Mouse (Mus musculus) kidney, postnatal 0 days (tissue): ENCODE results near the gene Bcl6. TPM values are rescaled to one million over a fixed set of nuclear protein-coding genes. Genes with fewer than 3 reads are reported as not detected.

Experiments used
- ATAC-seq: fragments of 200-750 bp; cut with Nextera tagmentation; replicated peaks from 2 replicates; pipeline ENCODE4 v1.8.0; 2017; ENCODE audit warnings: low read depth, moderate number of reproducible peaks, moderate TSS enrichment, moderate library complexity; ENCODE audit not compliant: low FRiP score
- DNase-seq: peaks from one replicate; pipeline ENCODE4 v3.0.0-alpha.2; 2016; ENCODE audit warnings: low spot score
- H3K27ac ChIP-seq: fragments of 300-500 bp; sonication (generic); 2 replicates; pipeline ENCODE4 v1.5.1; 2014; ENCODE audit warnings: mild to moderate bottlenecking
- H3K27me3 ChIP-seq: fragments of 300-500 bp; sonication (generic); 2 replicates; pipeline ENCODE4 v1.6.1; 2014; ENCODE audit warnings: low read length, mixed read lengths; ENCODE audit not compliant: insufficient read depth
- H3K36me3 ChIP-seq: fragments of 300-500 bp; sonication (generic); 2 replicates; pipeline ENCODE4 v1.6.1; 2014; ENCODE audit warnings: low read length, mixed read lengths; ENCODE audit not compliant: insufficient read depth
- H3K4me1 ChIP-seq: fragments of 300-500 bp; sonication (generic); replicated peaks from 2 replicates; pipeline ENCODE4 v1.6.1; 2014; ENCODE audit warnings: antibody characterized with exemption, low read length, mixed read lengths; ENCODE audit not compliant: insufficient read depth
- H3K4me2 ChIP-seq: fragments of 300-500 bp; sonication (generic); 2 replicates; pipeline ENCODE4 v1.6.1; 2014; ENCODE audit warnings: mild to moderate bottlenecking, low read length, moderate library complexity, mixed read lengths
- H3K4me3 ChIP-seq: fragments of 300-500 bp; sonication (generic); replicated peaks from 2 replicates; pipeline ENCODE4 v1.5.1; 2014; ENCODE audit warnings: low read depth, low read length
- H3K9ac ChIP-seq: fragments of 300-500 bp; sonication (generic); 2 replicates; pipeline ENCODE4 v1.6.1; 2014; ENCODE audit warnings: low read depth, low read length
- H3K9me3 ChIP-seq: fragments of 300-500 bp; sonication (generic); replicated peaks from 2 replicates; pipeline ENCODE4 v1.6.1; 2016; ENCODE audit warnings: low read length, inconsistent platforms, mixed read lengths
- CTCF ChIP-seq: IDR thresholded peaks from 2 replicates; pipeline ENCODE4 v1.5.1; 2016; ENCODE audit warnings: antibody characterized with exemption, low read depth, mild to moderate bottlenecking, moderate library complexity
- WGBS: fragments of 180-500 bp; shearing (Covaris S2); extraction: QIAGEN DNeasy Blood & Tissue Kit; methylation state at CpG from one replicate; pipeline ENCODE4 v1.1.7; 2014; 5-methylcytosine and 5-hydroxymethylcytosine counted together
- polyA plus RNA-seq: library from polyadenylated mRNA; unstranded; fragments of >200 nt; fragmentation: Nextera tagmentation; extraction: Ambion mirVana; gene quantifications from 2 replicates; pipeline ENCODE4 v1.2.1, GENCODE M21; 2015

The Bcl6 gene
- polyA plus RNA-seq, 1 experiment from 2014 or later, result 0.80 TPM

DNA sequence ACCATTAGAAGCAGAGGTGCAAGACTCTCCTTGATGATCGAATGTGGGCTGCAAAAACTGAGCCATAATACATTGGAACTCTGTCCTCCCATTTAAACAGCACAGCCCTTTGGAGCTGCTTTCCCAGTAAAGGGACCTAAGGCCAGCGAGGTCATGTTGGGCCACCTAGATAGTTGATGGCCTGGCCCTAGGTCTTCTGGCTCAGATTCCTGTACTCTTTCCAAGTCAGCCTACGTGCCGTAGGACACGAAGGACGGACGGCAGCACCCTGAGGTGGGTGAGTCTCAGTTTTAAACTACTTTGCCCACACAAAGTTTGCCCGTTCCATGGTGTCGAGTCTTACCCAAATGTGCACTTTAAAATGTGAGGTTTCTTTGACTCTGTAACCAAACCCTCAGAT lies 9.2 kb downstream of the Bcl6 start:
- 93% methylated on average over 9 of the region's 9 CpGs for WGBS
- Histone ChIP-seq H3K27ac (no peak overlapping the region), H3K9me3 (no peaks in the 10 kb centered on the region), H3K36me3 (no peaks in the 10 kb centered on the region), H3K4me2 (no peak overlapping the region), H3K27me3 (peaks cover 3% of the 10 kb centered on the region; the same call in 1 of the 2 replicates), H3K4me1 (peaks cover 16% of the 10 kb centered on the region), H3K9ac (no peak overlapping the region), H3K4me3 (no peak overlapping the region)
- no peak for TF ChIP-seq CTCF
- ATAC-seq (no peak), DNase-seq (no peak)

- Histone ChIP-seq H3K27me3 (peaks cover 3% of the 10 kb centered on the region; the same call in 1 of the 2 replicates), H3K36me3 (no peaks in the 10 kb centered on the region), H3K27ac (no peak overlapping the region), H3K4me2 (no peak overlapping the region), H3K9me3 (no peaks in the 10 kb centered on the region), H3K9ac (no peak overlapping the region), H3K4me3 (no peak overlapping the region), H3K4me1 (peaks cover 11% of the 10 kb centered on the region; the same call in 1 of the 2 replicates)
- no peak for DNase-seq
- 83% methylated on average over 4 of the region's 4 CpGs for WGBS
- TF ChIP-seq CTCF, result no peak
- ATAC-seq, result no peak
These were observed 10.2 kb downstream of the Bcl6 start for GRCm38 (mm10) chr16:23978495-23978894.

DNA sequence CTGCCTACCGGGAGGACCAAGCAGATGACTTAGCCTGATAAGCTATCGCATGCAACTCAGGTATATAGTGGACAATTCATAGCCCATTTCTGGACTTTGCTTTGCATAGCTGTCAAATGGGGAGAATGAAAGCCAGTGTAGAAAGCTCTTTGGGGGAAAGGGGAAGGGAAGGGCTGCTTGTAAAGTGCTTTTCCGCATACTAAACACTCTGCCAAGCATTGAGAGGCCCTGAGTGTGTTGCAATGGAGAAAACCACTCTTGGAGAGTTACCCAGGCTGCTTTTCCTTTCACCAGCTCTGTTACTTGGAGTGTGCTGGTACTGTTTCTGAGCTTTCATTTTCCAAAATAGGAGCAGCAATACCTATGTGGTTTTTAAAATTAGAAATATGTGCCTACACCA lies 10.9 kb downstream of the Bcl6 start:
- WGBS, result 84% methylated on average over 3 of the region's 3 CpGs
- H3K4me2 ChIP-seq, result no peak overlapping the region
- no peaks in the 10 kb centered on the region for H3K36me3 ChIP-seq
- H3K4me1 ChIP-seq, result peaks cover 11% of the 10 kb centered on the region; the same call in 1 of the 2 replicates
- no peak overlapping the region for H3K9ac ChIP-seq
- no peaks in the 10 kb centered on the region for H3K9me3 ChIP-seq
- no peak for DNase-seq
- ATAC-seq, result no peak
- peaks cover 3% of the 10 kb centered on the region; the same call in 1 of the 2 replicates for H3K27me3 ChIP-seq
- no peak overlapping the region for H3K4me3 ChIP-seq
- TF ChIP-seq CTCF, result no peak
- no peak overlapping the region for H3K27ac ChIP-seq

GRCm38 (mm10) chr16:23976196-23976595 lies 12.5 kb downstream of the Bcl6 start:
- no peak for DNase-seq
- H3K27ac ChIP-seq, result no peak overlapping the region

GRCm38 (mm10) chr16:23973635-23974367 lies 14.9 kb downstream of the Bcl6 start:
- H3K27me3 ChIP-seq, result no peaks in the 10 kb centered on the region
- no peak overlapping the region for H3K4me3 ChIP-seq
- no peaks in the 10 kb centered on the region for H3K4me1 ChIP-seq
- H3K27ac ChIP-seq, result no peak overlapping the region
- no peaks in the 10 kb centered on the region for H3K36me3 ChIP-seq
- ATAC-seq (no peak), DNase-seq (no peak)
- WGBS, result 90% methylated on average over 9 of the region's 9 CpGs
- H3K9me3 ChIP-seq, result no peaks in the 10 kb centered on the region
- no peak overlapping the region for H3K9ac ChIP-seq
- H3K4me2 ChIP-seq, result no peak overlapping the region
- no peak for TF ChIP-seq CTCF

More at GRCm38 (mm10) chr16:23976196-23976595, 12.5 kb downstream of the Bcl6 start:
- no peak for TF ChIP-seq CTCF
- peaks cover 3% of the 10 kb centered on the region; the same call in 1 of the 2 replicates for H3K27me3 ChIP-seq
- H3K36me3 ChIP-seq, result no peaks in the 10 kb centered on the region
- WGBS, result 89% methylated on average over 2 of the region's 2 CpGs
- H3K4me3 ChIP-seq, result no peak overlapping the region
- H3K4me2 ChIP-seq, result no peak overlapping the region
- 0 out of 2 replicates have a peak, but pooled peaks cover 3% of the 10 kb centered on the region for H3K4me1 ChIP-seq
- H3K9ac ChIP-seq, result no peak overlapping the region
- H3K9me3 ChIP-seq, result no peaks in the 10 kb centered on the region
- no peak for ATAC-seq

DNA sequence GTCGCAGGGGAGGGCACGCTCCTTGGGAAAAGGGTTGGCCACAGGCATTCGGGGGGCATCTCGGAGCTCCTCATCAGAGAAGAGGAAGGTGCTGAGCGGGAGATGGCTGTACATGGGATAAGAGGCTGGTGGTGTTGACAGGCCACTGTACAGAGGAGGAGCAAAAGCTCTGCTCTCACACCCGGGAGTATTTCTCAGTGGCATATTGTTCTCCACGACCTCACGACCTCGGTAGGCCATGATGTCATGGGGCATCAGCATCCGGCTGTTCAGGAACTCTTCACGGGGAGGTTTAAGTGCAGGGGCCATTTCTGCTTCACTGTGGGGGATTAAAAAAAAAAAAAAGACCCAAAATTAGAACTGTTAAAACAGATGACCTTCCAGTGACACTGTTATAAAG lies 15.8 kb downstream of the Bcl6 start:
- DNase-seq (no peak), ATAC-seq (no peak)
- Histone ChIP-seq H3K4me1 (no peaks in the 10 kb centered on the region), H3K9ac (no peak overlapping the region), H3K4me2 (no peak overlapping the region), H3K36me3 (no peaks in the 10 kb centered on the region), H3K4me3 (no peak overlapping the region), H3K9me3 (no peaks in the 10 kb centered on the region), H3K27ac (no peak overlapping the region), H3K27me3 (no peaks in the 10 kb centered on the region)
- no peak for TF ChIP-seq CTCF
- 79% methylated on average over 11 of the region's 11 CpGs for WGBS
